In the genomic region with DNA sequence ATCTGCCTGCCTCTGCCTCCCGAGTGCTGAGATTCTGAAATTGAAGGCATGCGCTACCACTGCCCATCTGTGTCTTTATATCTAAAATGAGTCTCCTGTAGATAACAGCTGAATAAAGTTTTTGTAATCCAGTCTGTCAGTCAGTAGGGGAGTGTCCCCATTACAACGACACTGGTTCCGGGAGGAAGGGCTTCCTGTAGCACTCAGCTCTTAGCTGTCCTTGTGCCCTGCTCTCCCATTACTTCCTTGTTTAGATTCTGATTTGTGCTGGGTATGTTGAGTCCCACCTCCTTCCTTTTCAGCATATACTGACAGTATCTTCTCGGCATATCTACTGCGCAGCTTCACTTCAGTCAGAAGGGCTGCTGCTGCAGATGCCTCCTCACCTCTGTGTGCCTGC, we compare ENCODE assay signal across 20 mouse cellular contexts. TPM values are rescaled to one million over a fixed set of nuclear protein-coding genes. Genes with fewer than 3 reads are reported as not detected.
DNase-seq lines count a peak whose midpoint lies in the region; ATAC-seq and TF ChIP-seq lines count a peak whose summit lies in the region.
"Had no signal": no experiment of that assay in that cellular context is flagged by ENCODE, and none has a peak within 500 bp of the region (broad histone marks: within the 10 kb centered on the region; RNA-seq: fewer than 3 reads in every experiment).

No protein-coding gene starts in this region.

- no peaks in the 10 kb centered on the region for H3K27me3 ChIP-seq in liver, embryonic 11.5 days (replicated peaks; ENCODE audit: control insufficient read depth, insufficient read depth, low read length)
- no peaks in the 10 kb centered on the region for H3K27me3 ChIP-seq in liver, postnatal 0 days (ENCODE audit: insufficient read depth, low read length)
- H3K27me3 ChIP-seq: embryonic facial prominence, embryonic 12.5 days; forebrain, embryonic 15.5 days; heart, embryonic 15.5 days; hindbrain, embryonic 15.5 days had no signal

- peak; percentile 23 for DNase-seq in liver, embryonic 11.5 days (ENCODE audit: low spot score)
- no peak for DNase-seq in liver, postnatal 0 days
- peak; percentile 38 for DNase-seq in CD4-positive, CD25-positive, alpha-beta regulatory T cell, adult 2 months (ENCODE audit: low read depth, low spot score)
- DNase-seq in cerebellum, adult 18-20 months: no peak
- DNase-seq in spleen, adult 12 weeks (ENCODE audit: low spot score): no peak
- no peak for DNase-seq in spleen, postnatal 36 days (ENCODE audit: low spot score in 2 of 2)
- DNase-seq: adrenal gland, postnatal 10 days; cerebellum, adult 11 months; cerebellum, adult 9-10 months; cerebellum, postnatal 25 days; gastrocnemius, postnatal 36 days; heart, adult 18-20 months; heart, postnatal 36 days had no signal

- no peaks in the 10 kb centered on the region for H3K4me1 ChIP-seq in liver, embryonic 11.5 days (replicated peaks; ENCODE audit: control insufficient read depth, insufficient read depth, low read length)
- H3K4me1 ChIP-seq in liver, postnatal 0 days (ENCODE audit: insufficient read depth): no peaks in the 10 kb centered on the region
- H3K4me1 ChIP-seq: embryonic facial prominence, embryonic 12.5 days; forebrain, embryonic 15.5 days; heart, embryonic 10.5 days; heart, embryonic 15.5 days; hindbrain, embryonic 15.5 days had no signal

- ATAC-seq in liver, embryonic 11.5 days (replicated peaks; ENCODE audit: low FRiP score): no peak
- no peak for ATAC-seq in liver, postnatal 0 days
- peak; percentile 91 for ATAC-seq in CD4-positive, CD25-positive, alpha-beta regulatory T cell, adult 4 months
- ATAC-seq in activated CD4-positive, CD25-positive, alpha-beta regulatory T cell, adult 4 months: peak; percentile 83
- ATAC-seq: forebrain, embryonic 15.5 days had no signal

- no peak for TF ChIP-seq EP300 in liver, postnatal 0 days (IDR thresholded peaks at IDR 0.05; ENCODE audit: low read depth)

- no peak for TF ChIP-seq CTCF in liver, postnatal 0 days (IDR thresholded peaks at IDR 0.05; ENCODE audit: low read depth)

- H3K4me2 ChIP-seq in liver, embryonic 11.5 days: no peak overlapping the region
- no peak overlapping the region for H3K4me2 ChIP-seq in liver, postnatal 0 days (ENCODE audit: low read depth, low read length)
- H3K4me2 ChIP-seq: embryonic facial prominence, embryonic 12.5 days; forebrain, embryonic 15.5 days; heart, embryonic 15.5 days; hindbrain, embryonic 15.5 days had no signal

- 78% methylated on average over 6 of the region's 6 CpGs for WGBS in liver, embryonic 11.5 days
- 84% methylated on average over 6 of the region's 6 CpGs for WGBS in liver, postnatal 0 days (ENCODE audit: insufficient replicate concordance)

- H3K27ac ChIP-seq in liver, embryonic 11.5 days (ENCODE audit: low read depth, low read length): no peak overlapping the region
- H3K27ac ChIP-seq in liver, postnatal 0 days (ENCODE audit: low read depth): no peak overlapping the region
- H3K27ac ChIP-seq: embryonic facial prominence, embryonic 12.5 days; forebrain, embryonic 15.5 days; heart, embryonic 10.5 days; heart, embryonic 15.5 days; hindbrain, embryonic 15.5 days had no signal

- H3K36me3 ChIP-seq in liver, embryonic 11.5 days (ENCODE audit: control insufficient read depth, insufficient read depth, low read length): peaks cover 43% of the 10 kb centered on the region
- peaks cover 48% of the 10 kb centered on the region for H3K36me3 ChIP-seq in liver, postnatal 0 days (replicated peaks; ENCODE audit: insufficient read depth, low read length)

- no peak overlapping the region for H3K9ac ChIP-seq in liver, embryonic 11.5 days (ENCODE audit: low read depth, low read length)
- H3K9ac ChIP-seq in liver, postnatal 0 days (replicated peaks): no peak overlapping the region
- H3K9ac ChIP-seq: embryonic facial prominence, embryonic 12.5 days; forebrain, embryonic 15.5 days; heart, embryonic 15.5 days; hindbrain, embryonic 15.5 days had no signal

- no peaks in the 10 kb centered on the region for H3K9me3 ChIP-seq in liver, embryonic 11.5 days (ENCODE audit: control insufficient read depth, low read length)
- H3K9me3 ChIP-seq in liver, postnatal 0 days (ENCODE audit: low read length): no peaks in the 10 kb centered on the region
- H3K9me3 ChIP-seq: embryonic facial prominence, embryonic 12.5 days; forebrain, embryonic 15.5 days; heart, embryonic 10.5 days; heart, embryonic 15.5 days; hindbrain, embryonic 15.5 days had no signal

- H3K4me3 ChIP-seq in liver, embryonic 11.5 days (ENCODE audit: low read depth, low read length): no peak overlapping the region
- no peak overlapping the region for H3K4me3 ChIP-seq in liver, postnatal 0 days (ENCODE audit: low read depth, low read length)
- H3K4me3 ChIP-seq: embryonic facial prominence, embryonic 12.5 days; forebrain, embryonic 15.5 days; heart, embryonic 10.5 days; heart, embryonic 15.5 days; hindbrain, embryonic 15.5 days had no signal

RNA-seq across cellular contexts. Expression of gene Snapc3, which starts 15.4 kb away (rescaled TPM):
- 31.1 and 32.8 TPM in 2 replicates for polyA plus RNA-seq in liver, embryonic 11.5 days (2014; fragmentation: Nextera tagmentation; extraction: Ambion mirVana)
- 6.7 and 7.2 TPM in 2 replicates for polyA plus RNA-seq in liver, postnatal 0 days (2015; fragmentation: Nextera tagmentation; extraction: Ambion mirVana)
- 10 to 100 TPM; 39.8 to 48.2 TPM for polyA plus RNA-seq in CD4-positive, CD25-positive, alpha-beta regulatory T cell, adult 4 months (2017; shearing (Covaris generic))
- 10 to 100 TPM; 47.6 to 48.5 TPM for polyA plus RNA-seq in activated CD4-positive, CD25-positive, alpha-beta regulatory T cell, adult 4 months (2017; shearing (Covaris generic))

RNA-seq across cellular contexts. Expression of gene Psip1, which starts 53.4 kb away (rescaled TPM):
- polyA plus RNA-seq in liver, embryonic 11.5 days (2014; fragmentation: Nextera tagmentation; extraction: Ambion mirVana): 120 and 125 TPM in 2 replicates
- 29.9 and 30.1 TPM in 2 replicates for polyA plus RNA-seq in liver, postnatal 0 days (2015; fragmentation: Nextera tagmentation; extraction: Ambion mirVana)
- polyA plus RNA-seq in CD4-positive, CD25-positive, alpha-beta regulatory T cell, adult 4 months (2017; shearing (Covaris generic)): 10 to 100 TPM; 66.0 to 83.8 TPM
- 10 to 100 TPM; 57.4 to 63.3 TPM for polyA plus RNA-seq in activated CD4-positive, CD25-positive, alpha-beta regulatory T cell, adult 4 months (2017; shearing (Covaris generic))

Comparison
In these comparisons a context has a peak if more than half of its experiments do, and no peak if none do; other contexts are left out.
1. DNase-seq: peak in liver, embryonic 11.5 days (single experiment) and CD4-positive, CD25-positive, alpha-beta regulatory T cell, adult 2 months (single experiment); none in liver, postnatal 0 days (single experiment), cerebellum, adult 18-20 months (0 of 2), spleen, adult 12 weeks (single experiment) and spleen, postnatal 36 days (0 of 2).
2. ATAC-seq: peak in CD4-positive, CD25-positive, alpha-beta regulatory T cell, adult 4 months (single experiment) and activated CD4-positive, CD25-positive, alpha-beta regulatory T cell, adult 4 months (single experiment); none in liver, embryonic 11.5 days (single experiment) and liver, postnatal 0 days (single experiment).